Mouse (Mus musculus) mesoderm, embryonic 11.5 days (tissue): Measurements from ENCODE around the gene Eps8.

Experiments used
- DNase-seq: peaks from one replicate; pipeline ENCODE4 v3.0.0-alpha.2; 2012; ENCODE audit warnings: low read depth, low spot score

Gene Eps8

DNA sequence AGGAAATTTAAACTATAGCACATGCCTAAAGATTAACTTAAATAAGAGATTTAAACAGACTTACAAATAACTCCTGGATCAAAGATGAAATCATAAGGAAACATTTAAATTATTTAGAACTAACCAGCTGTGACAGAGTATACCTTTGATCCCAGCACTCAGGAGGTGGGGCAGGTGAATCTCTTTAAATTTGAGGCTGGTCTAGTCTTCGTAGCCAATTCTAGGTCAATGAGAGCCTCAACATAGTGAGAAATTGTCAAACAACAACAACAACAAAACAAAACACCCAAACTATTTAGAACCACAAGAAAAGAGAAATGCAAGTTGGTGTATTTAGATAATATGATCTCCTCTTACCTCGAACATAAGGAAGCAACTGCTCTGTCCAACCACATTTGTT, at the start of gene Eps8:
Gene Eps8 (minus strand): TSS at position 101 of the 400 bp plus-strand sequence.
- DNase-seq, result no peak

GRCm38 (mm10) chr6:137703431-137703830, 48.8 kb upstream of the Eps8 start:
- DNase-seq, result no peak

DNA sequence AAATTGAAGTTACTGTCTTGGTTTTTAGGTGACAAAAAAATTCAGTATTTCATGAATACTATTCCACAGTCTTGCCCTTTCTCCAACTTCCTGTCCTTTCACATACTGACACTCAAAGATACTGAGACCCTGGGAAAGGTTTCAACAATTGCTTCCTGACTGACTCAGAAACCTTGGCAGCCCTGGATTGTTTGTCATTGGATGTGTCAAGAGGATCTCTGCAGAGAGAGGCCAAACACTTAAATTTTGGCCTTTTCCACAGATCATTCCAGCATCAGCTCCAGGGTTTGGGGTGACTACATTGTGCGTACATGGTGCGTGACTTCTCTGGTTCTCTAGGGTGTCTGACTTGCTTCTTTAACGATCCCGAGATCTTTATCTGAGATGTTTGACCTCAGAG, 48.2 kb upstream of the Eps8 start:
- DNase-seq, result no peak

GRCm38 (mm10) chr6:137702186-137702585, 47.5 kb upstream of the Eps8 start:
- DNase-seq, result no peak

- DNase-seq, result no peak
These were observed 44.8 kb upstream of the Eps8 start for GRCm38 (mm10) chr6:137699434-137699833.

GRCm38 (mm10) chr6:137696445-137697204, 41.9 kb upstream of the Eps8 start:
- DNase-seq, result no peak

DNA sequence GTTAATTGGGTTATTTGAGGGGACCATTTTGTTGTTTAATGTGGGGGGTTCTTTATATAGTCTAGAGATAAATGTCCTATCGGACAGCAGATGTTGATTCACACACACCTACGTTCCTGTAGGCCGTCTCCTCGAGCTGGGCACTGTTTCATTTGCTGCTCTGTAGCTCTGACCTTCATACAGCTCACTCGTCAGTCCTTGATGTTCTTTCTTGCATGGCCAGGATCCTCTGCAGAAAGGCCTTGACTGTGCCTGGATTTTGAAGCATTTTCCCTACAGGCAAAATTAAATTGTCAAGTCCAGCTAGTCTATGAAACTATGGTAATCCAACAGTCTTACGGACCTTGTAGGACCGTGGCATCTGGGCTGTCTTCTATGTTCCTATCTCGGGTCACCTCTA, 40.4 kb upstream of the Eps8 start:
- DNase-seq, result no peak

DNA sequence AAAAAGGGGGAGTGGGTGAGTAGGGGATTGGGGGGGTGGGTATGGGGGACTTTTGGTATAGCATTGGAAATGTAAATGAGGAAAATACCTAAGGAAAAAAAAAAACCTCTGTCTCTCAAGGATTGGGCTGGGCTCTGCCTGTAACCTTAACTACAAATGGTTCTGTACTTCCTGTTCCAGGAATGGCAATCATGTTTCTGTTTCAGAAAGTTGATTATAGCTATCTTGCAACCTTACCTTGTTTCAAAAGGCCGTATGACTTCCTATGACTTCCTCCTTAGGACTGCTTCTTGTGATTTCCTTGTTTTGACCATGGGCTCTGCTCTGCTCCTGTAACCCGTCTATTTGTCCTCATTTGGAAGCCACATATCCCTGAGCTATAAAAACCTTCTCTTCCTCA, 39.6 kb upstream of the Eps8 start:
- DNase-seq, result no peak

- DNase-seq, result no peak
These were observed 36.0 kb upstream of the Eps8 start for GRCm38 (mm10) chr6:137690550-137691119.

- DNase-seq, result peak; percentile 12
These were observed 33.9 kb upstream of the Eps8 start for GRCm38 (mm10) chr6:137688506-137689105.

DNA sequence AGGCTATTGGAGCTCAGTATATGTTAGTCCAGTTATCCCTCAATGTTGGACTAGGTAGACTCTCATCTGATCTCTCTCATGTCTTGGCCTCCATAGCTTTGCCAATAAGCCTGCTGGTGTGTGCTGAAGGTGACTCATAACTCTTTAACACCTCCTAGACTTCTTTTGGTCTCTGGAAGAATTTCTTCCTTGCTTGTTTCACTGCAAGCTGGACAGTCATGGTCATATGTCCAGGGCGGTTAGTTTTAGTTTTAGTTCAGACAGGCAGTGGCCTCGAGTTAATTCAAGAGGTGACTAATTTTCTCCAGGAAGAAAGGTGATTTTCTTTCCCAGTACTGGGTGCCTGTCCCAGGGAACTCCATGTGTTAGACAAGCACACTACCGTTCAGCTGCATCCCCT, 33.4 kb upstream of the Eps8 start:
- DNase-seq, result no peak

GRCm38 (mm10) chr6:137687667-137688066, 33.0 kb upstream of the Eps8 start:
- no peak for DNase-seq

DNA sequence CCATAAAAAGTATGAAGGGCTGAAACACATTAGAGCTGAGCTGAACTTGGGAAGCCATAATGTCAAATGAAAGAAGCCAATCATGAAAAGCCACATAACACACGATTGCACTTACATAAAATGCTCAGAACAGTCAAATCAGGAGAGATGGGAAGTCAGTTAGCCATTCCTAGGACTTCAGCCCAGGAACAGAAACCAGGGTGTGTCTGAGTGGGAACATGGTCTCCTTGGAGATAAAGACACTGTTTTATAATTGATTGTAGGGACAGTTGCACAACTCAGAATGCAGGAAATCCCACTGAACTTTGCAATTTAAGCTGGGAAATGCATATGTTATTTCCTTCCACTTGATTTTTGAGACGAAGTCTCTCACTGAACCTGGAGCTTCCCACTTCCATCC, 28.0 kb upstream of the Eps8 start:
- no peak for DNase-seq

DNA sequence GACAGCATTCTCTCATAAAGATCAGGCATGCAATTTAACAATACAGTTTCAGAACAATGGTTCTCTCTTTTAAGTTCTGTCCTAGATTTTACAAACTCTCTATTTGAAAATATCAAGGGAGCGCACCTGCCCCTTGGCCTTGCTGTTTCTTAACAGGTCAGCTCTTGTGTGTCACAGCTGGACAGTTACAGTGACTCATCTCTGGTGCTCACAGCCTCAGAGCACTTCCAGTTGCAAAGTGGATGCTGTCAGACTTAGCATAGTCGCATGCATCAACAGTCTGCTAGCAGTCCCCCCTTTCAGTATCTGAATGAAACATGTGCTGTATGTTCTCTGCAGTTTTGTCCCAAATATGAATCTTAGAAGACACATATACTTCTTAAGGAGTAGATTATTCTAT, 26.3 kb upstream of the Eps8 start:
- no peak for DNase-seq

DNA sequence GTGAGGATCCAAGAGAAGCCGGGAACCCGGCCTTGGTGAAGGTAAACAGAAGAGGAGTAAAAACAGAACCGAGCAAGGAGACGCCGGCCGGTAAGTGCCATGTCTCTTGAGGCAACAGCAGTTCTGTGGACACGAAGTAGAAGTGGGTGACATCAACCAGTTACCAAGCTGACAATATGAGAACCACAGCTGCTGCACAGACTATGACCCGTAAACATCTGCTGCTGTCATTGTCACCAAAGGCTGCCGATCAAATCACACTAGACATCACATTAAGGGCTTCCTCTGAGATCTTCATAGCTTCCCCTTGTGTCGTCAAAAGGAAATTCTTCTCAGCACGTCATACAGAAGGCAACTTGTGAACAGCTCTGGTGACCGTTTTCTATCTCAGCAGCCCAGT, 21.9 kb upstream of the Eps8 start:
- DNase-seq, result no peak

DNA sequence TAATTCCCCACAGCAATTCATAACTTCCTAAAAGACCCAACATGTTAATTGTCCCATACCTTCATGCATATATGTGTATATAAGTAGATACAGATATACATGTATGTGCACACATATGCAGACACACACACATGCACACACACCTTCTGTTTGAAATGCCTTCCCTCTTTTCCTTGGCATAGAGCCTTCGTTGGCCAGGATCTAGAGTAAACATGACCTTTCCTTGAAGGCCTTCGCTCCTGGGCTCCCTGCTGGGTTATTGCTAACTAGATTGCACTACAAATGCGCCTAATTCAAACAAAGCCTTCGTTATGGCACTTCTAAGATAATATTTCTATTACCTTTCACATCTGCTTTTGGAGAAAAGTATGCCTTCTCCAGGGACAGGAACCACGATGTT, 20.9 kb upstream of the Eps8 start:
- DNase-seq, result no peak

- no peak for DNase-seq
These were observed 18.6 kb upstream of the Eps8 start for GRCm38 (mm10) chr6:137673301-137673700.

DNA sequence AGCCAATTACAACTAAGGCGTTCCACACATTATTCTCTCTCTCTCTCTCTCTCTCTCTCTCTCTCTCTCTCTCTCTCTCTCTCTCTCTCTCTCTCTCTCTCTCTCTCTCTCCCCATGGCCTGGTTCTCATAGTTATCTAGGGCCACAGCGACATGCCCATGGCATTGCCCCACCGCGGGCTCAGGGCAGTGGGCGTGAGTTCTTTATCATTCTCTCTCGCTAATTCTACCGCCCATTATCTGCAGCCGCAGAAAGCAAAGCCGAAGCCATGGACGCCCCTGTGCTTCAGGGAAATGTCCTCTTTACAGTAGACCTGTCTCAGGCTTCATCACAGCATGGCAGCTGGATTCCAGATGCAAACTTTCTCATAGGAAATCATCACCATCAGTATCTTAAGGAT, 16.9 kb upstream of the Eps8 start:
- no peak for DNase-seq

- no peak for DNase-seq
These were observed 16.1 kb upstream of the Eps8 start for GRCm38 (mm10) chr6:137670820-137671219.

- no peak for DNase-seq
These were observed 15.2 kb upstream of the Eps8 start for GRCm38 (mm10) chr6:137669876-137670275.

DNA sequence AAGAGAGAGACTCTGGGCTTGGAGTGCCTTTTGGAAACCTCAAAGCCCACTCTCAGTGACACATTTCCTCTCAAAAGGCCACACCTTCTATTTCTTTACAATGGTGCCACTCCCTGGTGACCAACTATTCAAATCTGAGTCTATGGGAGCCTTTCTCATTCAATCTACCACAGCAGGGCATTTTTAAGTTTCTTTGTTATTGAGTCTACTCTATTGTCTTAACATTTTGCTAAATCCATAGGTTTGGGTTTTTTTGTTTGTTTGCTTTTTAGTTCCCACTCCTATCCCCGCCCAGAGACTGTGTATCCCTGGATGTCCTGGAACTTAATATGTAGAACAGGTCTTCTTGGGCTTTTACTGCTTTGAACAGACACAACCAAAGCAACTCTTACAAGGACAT, 14.8 kb upstream of the Eps8 start:
- DNase-seq, result no peak

- no peak for DNase-seq
These were observed 13.7 kb upstream of the Eps8 start for GRCm38 (mm10) chr6:137668331-137668730.

DNA sequence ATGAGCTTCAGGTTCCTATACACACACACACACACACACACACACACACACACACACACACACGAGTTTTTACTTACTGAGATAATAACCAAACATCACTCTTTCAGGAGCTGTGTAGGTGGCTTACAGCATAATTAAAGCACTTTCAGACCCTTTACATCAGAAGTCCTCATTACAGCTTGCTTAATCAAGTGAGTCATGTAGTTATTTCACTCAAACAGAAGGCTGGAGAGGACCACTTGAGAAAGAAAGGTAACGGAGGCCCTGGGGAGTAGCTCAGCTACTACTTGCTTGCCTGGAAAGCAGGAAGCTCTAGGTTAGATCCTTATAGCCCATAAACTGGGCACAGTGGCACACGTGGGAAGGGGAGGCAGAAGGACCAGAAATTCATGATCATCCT, 13.0 kb upstream of the Eps8 start:
- DNase-seq, result no peak
